Mouse (Mus musculus) gastrocnemius, adult 18-20 months (tissue): ENCODE measurements at regions not wholly inside any gene's neighbourhood (a gene's known extent, or its start where the extent isn't known, plus 50 kb on each side); places are given as distances from the start of the nearest gene placed in this dataset.

ENCODE experiments used
- DNase-seq: peaks from one replicate; pipeline ENCODE4 v3.0.0; 2021; ENCODE audit warnings: low spot score

DNA sequence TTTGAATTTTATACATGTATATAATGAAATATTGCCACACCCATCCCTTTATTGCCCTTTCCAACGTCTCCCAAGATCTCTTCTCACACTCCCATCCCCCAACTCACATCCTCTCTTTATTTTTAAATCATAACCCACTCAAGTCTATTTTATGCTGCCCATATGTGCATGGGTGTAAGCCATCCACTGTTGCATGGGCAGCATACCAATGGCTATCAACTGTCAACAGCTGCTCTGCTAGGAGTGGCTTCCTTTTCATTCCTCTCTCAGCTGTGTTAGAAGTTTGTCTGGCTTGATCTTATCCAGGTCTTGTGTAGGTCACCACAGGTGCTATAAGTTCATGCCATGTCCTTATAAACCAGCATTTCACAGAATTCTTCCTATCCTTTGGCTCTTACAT is 409.2 kb upstream of the Klf4 start:
- no peak for DNase-seq

- no peak for DNase-seq
Measured at GRCm38 (mm10) chr4:55938383-55938782, 406.1 kb upstream of the Klf4 start.

- no peak for DNase-seq
Measured at GRCm38 (mm10) chr4:55937833-55938232, 405.6 kb upstream of the Klf4 start.

DNA sequence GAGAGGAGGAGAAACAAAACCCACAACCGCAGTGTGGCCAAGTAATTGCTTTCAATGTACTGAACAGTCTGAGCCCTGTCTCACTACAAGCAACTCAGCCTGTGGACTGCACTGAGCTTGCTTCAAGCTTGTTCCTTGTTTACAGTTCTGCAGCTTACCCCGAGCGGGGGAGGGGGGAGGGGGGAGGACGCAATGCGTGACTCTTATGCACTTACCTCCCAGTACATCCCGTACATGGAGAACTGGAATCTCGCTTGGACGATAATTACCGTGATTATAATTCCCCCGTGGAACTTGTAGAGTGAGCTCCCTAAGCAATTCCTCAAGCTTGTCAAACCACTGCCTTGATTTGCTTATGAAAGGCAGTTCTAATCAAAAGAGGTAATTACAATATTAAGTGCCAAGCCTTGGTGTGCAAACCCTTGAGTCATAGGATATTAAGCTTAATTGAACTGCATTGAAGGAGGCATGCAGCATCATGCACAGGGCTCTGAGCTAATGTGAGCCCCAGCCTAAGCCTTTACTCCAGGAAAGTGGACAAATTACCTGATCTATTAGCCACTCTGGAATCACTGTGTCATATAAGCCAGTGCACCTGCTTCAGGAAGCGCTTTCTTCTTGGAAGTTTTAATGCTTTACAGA is 397.0 kb upstream of the Klf4 start:
- no peak for DNase-seq

DNA sequence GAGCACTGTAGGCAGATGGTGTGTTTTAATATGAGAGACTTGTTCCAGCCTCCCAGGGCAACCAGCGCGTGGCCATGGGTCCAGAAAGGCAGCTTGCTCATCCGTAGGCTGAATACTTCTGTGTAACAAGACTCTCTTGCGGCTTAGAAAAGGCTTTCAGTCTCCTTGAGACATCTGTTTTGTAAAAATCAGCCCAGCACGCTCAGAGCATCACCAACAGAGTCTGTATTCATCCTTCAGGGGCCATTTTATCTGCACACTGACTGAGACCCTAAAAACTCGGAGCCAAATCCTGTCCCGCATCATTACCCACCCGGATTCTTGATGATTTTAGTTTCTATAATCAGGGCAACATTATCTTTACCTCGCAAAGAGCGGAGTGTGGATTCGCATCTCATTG is 396.4 kb upstream of the Klf4 start:
- DNase-seq, result no peak

DNA sequence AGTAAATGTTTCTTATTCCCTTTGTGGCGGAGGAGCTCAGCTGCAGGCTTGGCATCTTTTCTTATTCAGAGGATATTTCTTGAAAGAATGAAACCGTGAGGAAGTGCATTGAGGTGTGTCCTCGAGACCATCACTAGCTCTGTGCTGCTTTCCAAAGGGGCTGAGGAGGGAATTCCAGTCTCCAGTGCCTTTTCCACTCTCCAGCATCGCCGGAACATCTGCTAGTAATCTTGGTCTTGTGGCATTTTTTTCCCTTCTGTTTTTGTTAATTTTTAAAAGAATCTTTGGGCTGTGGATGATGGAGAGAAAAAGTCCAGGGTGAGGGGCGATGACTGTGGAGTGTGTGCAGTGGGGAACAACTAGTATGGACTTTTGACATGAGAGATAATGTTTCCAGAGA is 395.9 kb upstream of the Klf4 start:
- no peak for DNase-seq

GRCm38 (mm10) chr4:55927391-55927790 is 395.1 kb upstream of the Klf4 start:
- DNase-seq, result no peak

GRCm38 (mm10) chr4:55924974-55925373 is 392.7 kb upstream of the Klf4 start:
- no peak for DNase-seq

- no peak for DNase-seq
Measured at GRCm38 (mm10) chr4:55921217-55921616, 389.0 kb upstream of the Klf4 start.

DNA sequence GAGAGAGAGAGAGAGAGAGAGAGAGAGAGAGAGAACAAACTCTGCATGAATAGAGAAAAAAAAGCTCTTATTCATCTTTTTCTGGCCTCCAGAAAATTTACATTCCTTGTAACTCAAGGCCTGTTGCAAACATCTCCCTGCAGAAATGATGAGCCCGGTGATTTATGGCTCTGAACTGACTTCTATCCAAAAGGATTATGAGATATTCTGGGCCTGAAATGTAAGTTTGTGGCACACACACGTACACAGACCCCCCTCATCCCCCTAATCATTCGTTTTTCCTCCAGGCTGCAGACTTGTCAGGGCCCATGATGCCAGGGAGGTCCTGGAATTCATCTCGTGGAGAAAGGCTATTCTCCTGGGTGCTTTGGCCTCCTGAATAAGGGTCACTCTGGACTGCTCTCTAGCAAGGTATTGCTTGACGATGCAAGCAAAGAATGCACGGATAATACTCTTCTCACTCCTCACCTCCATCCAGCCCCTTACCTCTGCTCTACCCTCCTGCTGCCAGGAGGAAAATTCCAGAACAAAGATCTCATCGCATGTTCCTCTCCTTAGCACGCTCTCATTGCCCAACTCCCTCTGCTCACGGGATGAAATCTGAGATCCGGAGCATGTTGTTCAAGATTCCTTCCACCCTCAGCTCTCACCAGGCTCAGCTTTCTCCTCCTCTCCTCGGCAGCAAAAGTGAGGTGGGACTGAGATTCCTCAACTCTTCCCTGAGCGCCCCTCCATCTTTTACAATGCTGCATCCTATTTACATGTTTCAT is 362.0 kb upstream of the Klf4 start:
- DNase-seq, result peak; percentile 46

DNA sequence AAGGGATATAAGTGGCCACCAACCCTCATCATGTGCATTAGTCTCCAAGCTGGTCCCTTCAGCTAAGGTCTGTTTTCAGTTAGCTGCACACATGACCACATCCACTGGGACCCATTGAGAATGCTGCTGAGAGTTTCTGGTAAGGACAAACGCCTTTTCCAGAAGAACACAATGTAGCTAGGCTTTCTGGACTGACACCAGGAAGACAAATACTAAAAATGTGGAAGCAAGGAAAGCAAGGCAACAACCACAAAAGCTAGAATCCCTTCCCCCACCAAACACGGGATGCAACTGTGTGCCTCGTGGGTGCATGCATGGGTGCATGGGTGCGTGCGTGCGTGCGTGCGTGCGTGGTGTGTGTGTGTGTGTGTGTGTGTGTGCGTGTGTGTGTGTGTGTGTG is 359.4 kb upstream of the Klf4 start:
- peak; percentile 52 for DNase-seq

DNA sequence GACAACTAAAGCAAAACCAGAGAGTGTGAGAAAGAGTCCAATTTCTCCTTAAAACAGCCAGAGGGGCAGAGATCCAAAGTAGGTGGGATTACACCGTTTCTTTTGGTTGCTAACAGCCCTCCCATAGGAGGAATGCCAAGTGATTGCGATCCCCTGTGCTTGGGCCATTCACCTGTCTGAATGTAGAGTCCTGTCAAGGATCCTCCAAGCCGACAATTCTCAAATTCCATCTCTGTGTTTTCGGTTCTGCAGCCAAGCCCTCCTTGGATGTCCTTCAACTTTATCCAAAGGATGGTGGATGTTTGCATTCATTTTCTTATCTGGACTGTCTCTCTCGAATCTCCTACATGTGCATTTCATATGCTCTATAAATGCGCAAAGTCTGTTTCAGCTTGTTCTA is 355.3 kb upstream of the Klf4 start:
- no peak for DNase-seq

- peak; percentile 17 for DNase-seq
Measured at GRCm38 (mm10) chr4:55882541-55882940, 350.3 kb upstream of the Klf4 start.

DNA sequence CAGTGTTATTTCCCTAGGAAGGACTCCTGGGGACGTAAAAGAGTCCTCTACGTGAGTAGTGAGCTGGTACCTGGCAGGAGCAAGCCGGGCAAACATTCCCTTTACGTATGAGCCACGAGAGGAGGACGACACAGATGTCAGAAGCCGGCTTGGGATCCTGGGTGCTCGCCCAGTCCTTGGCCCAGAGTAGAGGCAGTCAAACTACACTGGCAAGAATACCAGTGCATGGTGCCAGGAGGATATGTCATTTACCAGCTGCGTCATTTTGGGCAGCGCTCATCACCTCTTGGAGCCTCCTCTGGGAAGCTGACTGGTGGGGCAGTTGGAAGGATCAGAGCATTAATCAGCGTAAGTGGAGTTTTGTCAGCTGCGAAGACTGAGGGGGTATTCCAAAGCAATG is 343.0 kb upstream of the Klf4 start:
- DNase-seq, result peak; percentile 82

DNA sequence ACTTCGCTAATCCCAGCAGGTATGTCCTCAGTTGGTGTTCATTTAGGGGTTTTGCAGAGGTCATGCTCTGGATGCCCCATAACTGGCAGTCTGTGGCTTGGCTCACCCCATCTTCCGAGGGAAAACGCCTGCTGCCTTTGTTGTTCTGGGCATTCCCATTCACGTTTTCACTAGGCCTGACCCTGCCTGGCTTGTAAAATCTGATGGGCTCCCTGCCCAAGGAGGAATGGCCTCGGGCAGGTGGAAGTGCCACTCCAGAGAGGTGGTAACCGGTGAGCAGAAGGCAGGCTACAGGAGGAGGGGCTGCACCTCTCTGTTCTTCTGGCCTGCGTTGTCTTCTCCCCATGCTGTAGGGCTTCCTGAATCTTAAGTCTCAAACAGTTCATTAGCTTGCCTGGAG is 342.6 kb upstream of the Klf4 start:
- no peak for DNase-seq

DNA sequence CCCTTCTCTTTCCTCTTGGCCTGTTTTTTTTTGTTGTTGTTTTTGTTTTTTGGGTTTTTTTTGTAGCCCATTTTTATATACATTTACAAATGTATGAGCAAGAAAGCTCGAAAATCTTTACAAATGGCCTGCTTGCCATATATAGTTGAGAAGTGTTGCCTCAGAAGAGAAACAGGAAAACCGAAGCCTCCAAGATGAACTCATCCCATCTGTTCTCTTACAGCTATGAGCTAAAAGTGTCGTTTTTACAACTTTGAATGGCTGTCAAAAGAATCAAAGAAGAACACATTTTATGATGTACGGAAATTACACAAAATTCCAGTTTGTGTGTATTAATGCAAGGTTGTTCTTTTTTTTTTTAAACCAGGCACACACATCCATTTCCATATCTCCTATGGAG is 342.0 kb upstream of the Klf4 start:
- DNase-seq, result no peak

- DNase-seq, result no peak
Measured at GRCm38 (mm10) chr4:55860055-55860454, 327.8 kb upstream of the Klf4 start.

GRCm38 (mm10) chr4:55859211-55859761 is 327.0 kb upstream of the Klf4 start:
- DNase-seq, result no peak

DNA sequence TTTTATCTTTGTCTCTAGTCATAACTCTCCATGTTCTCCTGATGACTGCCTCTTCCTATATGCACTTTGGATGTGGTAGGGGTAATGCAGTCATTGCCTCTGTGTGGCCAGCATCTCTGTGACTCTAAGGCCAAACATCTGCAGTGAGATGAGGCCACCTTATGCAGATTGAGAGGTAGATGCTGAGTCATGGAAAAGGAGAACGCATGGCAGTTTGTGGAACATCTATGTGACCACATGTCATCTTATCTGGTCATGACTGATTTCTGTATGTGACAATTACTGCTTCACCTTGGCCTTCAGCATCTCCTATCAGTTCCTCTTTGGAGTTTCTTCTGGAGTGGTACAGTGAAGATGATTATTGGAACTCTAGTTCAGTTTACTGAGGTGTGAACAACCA is 319.2 kb upstream of the Klf4 start:
- DNase-seq, result no peak

DNA sequence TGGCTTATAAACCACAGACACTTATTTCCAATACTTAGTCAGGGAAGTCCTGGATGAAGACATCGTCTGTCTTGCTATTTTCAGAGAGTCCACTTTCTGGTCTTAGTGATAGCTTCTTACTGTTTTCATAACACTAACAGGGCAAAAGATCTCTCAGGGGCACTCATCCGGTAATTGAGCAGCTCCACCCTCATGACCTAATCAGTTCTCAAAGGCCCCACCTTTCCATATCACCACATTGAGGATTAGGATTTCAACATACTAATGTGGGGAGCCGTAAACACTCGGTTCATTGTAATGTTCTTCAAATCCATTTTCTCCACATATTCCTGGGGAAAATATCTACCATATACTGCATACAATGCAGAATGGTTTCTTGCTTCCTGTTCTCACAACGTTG is 318.8 kb upstream of the Klf4 start:
- peak; percentile 15 for DNase-seq

GRCm38 (mm10) chr4:55843727-55844401 is 311.6 kb upstream of the Klf4 start:
- DNase-seq, result peak; percentile 5

DNA sequence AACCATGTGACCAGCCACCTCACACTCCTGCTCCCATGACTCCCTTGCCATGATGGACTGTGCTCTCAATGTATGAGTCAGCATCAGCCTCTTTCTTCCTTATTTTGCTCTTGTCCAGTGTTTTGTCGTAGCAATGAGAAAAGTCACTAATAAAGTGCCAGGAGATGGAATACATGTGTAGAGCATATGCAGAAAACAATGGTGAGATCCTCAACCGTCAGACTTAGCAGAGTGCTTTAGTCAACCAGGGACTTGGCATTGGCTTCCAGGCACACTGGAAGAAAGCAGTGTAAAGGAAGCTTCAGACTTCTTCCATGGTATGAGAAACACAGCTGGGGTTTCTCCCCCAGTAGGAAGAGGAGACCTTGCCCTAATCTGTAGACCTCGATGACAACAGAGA is 306.3 kb upstream of the Klf4 start:
- no peak for DNase-seq
